Mouse (Mus musculus) stomach, embryonic 14.5 days (tissue): ENCODE measurements around the gene Gtpbp10. TPM values are rescaled to one million over a fixed set of nuclear protein-coding genes. Genes with fewer than 3 reads are reported as not detected.

Experiments
- ATAC-seq: fragments of 200-750 bp; cut with Nextera tagmentation; 2 replicates; pipeline ENCODE4 v1.8.0; 2017; ENCODE audit warnings: low read depth, moderate TSS enrichment; ENCODE audit not compliant: insufficient number of reproducible peaks, insufficient read depth, low FRiP score
- H3K27ac ChIP-seq: fragments of 300-500 bp; sonication (generic); 2 replicates; pipeline ENCODE4 v1.5.1; 2014; ENCODE audit warnings: mild to moderate bottlenecking, low read length, moderate library complexity, mixed read lengths
- H3K27me3 ChIP-seq: fragments of 300-500 bp; sonication (generic); 2 replicates; pipeline ENCODE4 v1.6.1; 2014; ENCODE audit warnings: low read length, control low read depth, mixed read lengths; ENCODE audit not compliant: control insufficient read depth, insufficient read depth
- H3K36me3 ChIP-seq: fragments of 300-500 bp; sonication (generic); 2 replicates; pipeline ENCODE4 v1.6.1; 2014; ENCODE audit warnings: mild to moderate bottlenecking, control low read depth, low read length, moderate library complexity, mixed read lengths; ENCODE audit not compliant: control insufficient read depth, insufficient read depth
- H3K4me1 ChIP-seq: fragments of 300-500 bp; sonication (generic); 2 replicates; pipeline ENCODE4 v1.6.1; 2014; ENCODE audit warnings: low read length, control low read depth, mixed read lengths; ENCODE audit not compliant: control insufficient read depth, insufficient read depth
- H3K4me2 ChIP-seq: fragments of 300-500 bp; sonication (generic); replicated peaks from 2 replicates; pipeline ENCODE4 v1.6.1; 2014; ENCODE audit warnings: low read depth, low read length, control low read depth
- H3K4me3 ChIP-seq: fragments of 300-500 bp; sonication (generic); 2 replicates; pipeline ENCODE4 v1.5.1; 2014; ENCODE audit warnings: low read depth, low read length, control low read depth
- H3K9ac ChIP-seq: fragments of 300-500 bp; sonication (generic); replicated peaks from 2 replicates; pipeline ENCODE4 v1.6.1; 2014; ENCODE audit warnings: low read depth, mild to moderate bottlenecking, control low read depth, low read length, moderate library complexity, mixed read lengths
- H3K9me3 ChIP-seq: fragments of 300-500 bp; sonication (generic); 2 replicates; pipeline ENCODE4 v1.6.1; 2016; ENCODE audit warnings: low read depth, low read length, control low read depth; ENCODE audit not compliant: control insufficient read depth
- WGBS: fragments of 180-500 bp; shearing (Covaris S2); extraction: QIAGEN DNeasy Blood & Tissue Kit; methylation state at CpG from one replicate; pipeline ENCODE4 v1.1.7; 2014; 5-methylcytosine and 5-hydroxymethylcytosine counted together
- polyA plus RNA-seq: library from polyadenylated mRNA; unstranded; fragments of >200 nt; fragmentation: Nextera tagmentation; extraction: Ambion mirVana; gene quantifications from 2 replicates; pipeline ENCODE4 v1.2.1, GENCODE M21; 2014

The Gtpbp10 gene
- polyA plus RNA-seq: 27.6 and 30.6 TPM in 2 replicates

DNA sequence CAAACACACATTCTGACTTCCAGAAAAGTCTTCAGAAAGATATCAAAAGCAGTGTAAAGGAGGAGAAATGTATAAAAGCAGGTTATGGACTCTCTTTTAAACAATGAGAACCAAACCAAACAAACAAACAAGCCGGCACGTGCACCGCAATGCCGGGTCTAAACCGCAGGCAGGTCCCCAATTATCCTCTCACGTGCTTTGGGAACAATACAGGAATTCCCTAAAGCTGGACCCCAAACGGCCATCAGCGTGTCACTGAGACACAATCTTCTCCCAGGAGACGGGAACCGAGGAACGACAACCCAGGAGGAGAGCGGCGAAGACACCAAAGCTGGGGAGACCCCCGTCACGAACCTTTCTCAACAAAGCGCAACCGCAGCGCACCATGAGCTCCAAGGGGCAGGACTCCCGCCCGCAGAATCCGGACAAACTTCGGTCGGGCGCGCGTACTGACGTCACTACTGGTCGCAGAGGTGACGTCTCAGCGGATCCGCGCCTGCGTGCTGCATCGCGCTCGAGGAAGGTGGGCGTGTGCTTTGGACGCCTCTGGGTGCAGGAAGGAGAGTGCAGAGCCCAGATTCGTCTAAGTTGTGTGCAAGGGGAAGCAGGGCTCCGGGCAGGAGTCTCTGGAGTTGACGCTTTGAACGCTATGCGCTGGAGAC is at the start of gene Gtpbp10:
Gene Gtpbp10, minus strand, starts transcription at position 460 of the 662 bp plus-strand sequence.
- peak within 1 kb of the TSS; percentile 61 for H3K9ac ChIP-seq
- H3K4me2 ChIP-seq: peak within 1 kb of the TSS; percentile 57
- no peaks in the 10 kb centered on the region for H3K9me3 ChIP-seq
- under 1% methylated on average over 43 of the region's 43 CpGs for WGBS
- peak within 1 kb of the TSS; percentile 75 for H3K4me3 ChIP-seq
- peaks cover 5% of the 10 kb centered on the region; the same call in 1 of the 2 replicates for H3K36me3 ChIP-seq
- peak within 1 kb of the TSS; percentile 59; the same call in 1 of the 2 replicates for H3K27ac ChIP-seq
- H3K4me1 ChIP-seq: 0 out of 2 replicates have a peak, but pooled peaks cover 4% of the 10 kb centered on the region
- peak; percentile 100 for ATAC-seq
- H3K27me3 ChIP-seq: no peaks in the 10 kb centered on the region

DNA sequence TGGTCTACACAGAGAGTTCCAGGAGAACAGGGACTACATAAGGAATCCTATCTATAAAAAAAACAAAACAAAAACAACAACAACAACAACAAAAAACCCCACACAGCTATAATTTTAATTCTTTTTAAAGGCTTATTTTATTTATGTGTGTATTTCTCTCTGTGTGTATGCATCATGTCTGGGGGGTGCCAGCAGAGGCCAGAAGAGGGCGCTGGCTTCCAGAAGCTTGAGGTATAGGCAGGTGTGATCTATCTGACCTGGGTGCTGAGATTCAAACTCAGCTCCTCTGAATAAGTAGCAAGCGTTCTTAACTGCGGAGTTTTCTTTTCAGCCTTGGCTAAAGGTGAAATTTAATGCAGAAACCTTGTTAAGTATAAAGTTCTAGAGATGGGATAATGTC is 28.3 kb upstream of the Gtpbp10 start:
- 88% methylated on average over 3 of the region's 3 CpGs for WGBS
- H3K4me2 ChIP-seq: no peak overlapping the region
- no peaks in the 10 kb centered on the region for H3K9me3 ChIP-seq
- H3K4me3 ChIP-seq: no peak overlapping the region
- no peaks in the 10 kb centered on the region for H3K36me3 ChIP-seq
- H3K27ac ChIP-seq: no peak overlapping the region
- H3K4me1 ChIP-seq: no peaks in the 10 kb centered on the region
- no peak overlapping the region for H3K9ac ChIP-seq
- ATAC-seq: no peak
- H3K27me3 ChIP-seq: no peaks in the 10 kb centered on the region

DNA sequence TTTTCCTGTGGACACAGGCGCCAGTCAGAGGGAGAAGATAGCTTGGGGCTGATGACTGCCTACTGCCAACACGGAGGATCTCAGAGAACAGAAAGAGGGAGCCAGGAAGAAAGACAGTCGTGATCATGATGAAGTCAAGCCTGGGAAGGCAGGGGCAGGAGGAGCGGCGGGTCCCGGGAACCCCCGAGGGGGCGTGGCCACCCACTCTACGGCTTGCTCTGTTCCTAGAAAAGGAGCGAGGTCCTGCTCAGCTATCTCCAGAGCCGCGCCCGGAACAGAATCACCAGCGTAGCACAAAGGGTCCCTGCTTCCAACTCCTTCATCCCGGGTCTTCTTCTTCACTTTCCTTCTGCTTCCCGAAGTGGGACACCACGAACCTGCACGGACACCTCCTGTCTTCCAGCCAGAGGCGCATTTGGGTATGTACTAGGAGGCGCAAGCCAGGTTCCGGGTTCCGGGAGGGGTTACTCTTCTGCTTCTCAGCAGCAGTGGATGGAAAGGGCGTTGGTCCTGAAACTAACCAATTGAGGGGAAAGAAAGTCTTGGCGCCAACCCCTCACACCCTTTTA is 14.5 kb upstream of the Gtpbp10 start, which contains the start of gene Gm8773:
Gene Gm8773, plus strand, starts transcription at position 51 of the 569 bp plus-strand sequence.
- Histone ChIP-seq H3K27ac (no peak within 1 kb of the TSS), H3K9me3 (no peaks in the 10 kb centered on the region), H3K36me3 (no peaks in the 10 kb centered on the region), H3K4me3 (peak within 1 kb of the TSS; percentile 43), H3K4me1 (no peaks in the 10 kb centered on the region), H3K4me2 (peak within 1 kb of the TSS; percentile 72), H3K27me3 (no peaks in the 10 kb centered on the region), H3K9ac (no peak within 1 kb of the TSS)
- 1% methylated on average over 24 of the region's 24 CpGs for WGBS
- peak; percentile 74; the same call in 1 of the 2 replicates for ATAC-seq

DNA sequence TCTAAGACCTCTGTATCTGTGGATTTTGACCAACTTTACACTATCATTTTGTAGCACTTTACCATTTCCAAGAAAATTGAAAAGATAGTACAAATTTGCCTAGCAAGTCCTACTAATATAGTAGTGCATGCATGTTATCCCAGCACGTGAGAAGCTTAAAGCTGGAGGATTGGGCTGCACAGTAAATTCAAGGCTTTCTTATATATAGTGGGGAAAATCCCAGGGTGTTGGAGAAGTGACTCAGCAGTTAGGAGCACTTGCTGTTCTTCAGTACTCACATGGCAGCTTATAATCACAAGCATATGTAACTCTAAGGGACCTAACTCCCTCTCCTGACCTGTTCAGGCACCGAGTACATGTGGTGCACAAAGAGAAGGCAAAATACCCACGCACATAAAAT is 3.1 kb upstream of the Gtpbp10 start:
- H3K27me3 ChIP-seq: no peaks in the 10 kb centered on the region
- no peaks in the 10 kb centered on the region for H3K36me3 ChIP-seq
- no peak overlapping the region for H3K4me3 ChIP-seq
- no peak for ATAC-seq
- H3K9ac ChIP-seq: no peak overlapping the region
- H3K4me2 ChIP-seq: no peak overlapping the region
- WGBS: 72% methylated on average over 3 of the region's 3 CpGs
- no peaks in the 10 kb centered on the region for H3K9me3 ChIP-seq
- no peak overlapping the region for H3K27ac ChIP-seq
- H3K4me1 ChIP-seq: 0 out of 2 replicates have a peak, but pooled peaks cover 4% of the 10 kb centered on the region

DNA sequence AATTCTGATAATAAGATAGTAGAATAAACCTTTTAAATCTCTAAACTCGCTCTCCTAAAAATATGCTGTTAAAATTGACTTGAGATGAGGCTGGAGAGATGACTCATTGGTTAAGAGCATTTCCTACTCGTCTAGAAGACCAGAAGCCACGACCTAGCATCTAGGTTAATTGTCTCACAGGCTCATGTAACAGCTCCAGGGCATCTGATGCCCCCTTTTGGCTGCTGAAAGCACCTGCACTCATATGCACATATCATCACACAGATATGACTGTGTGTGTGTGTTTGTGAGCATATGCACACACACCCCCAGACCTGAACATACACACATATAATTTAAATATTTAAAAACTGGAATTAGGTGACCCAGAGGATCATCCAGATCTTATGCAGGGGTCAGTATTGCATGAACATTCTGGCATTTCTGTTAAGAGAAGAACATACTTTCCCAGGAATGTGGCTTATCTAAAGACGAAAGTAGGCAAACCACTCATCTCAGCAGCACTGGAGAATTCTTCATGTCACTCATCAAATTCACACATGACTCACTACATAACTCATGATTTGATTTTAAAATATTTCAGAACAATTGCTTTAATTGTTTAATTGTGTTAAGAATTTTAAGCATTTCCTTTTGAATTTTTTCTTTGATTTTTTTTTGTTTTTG is 1.8 kb upstream of the Gtpbp10 start:
- WGBS: 70% methylated on average over 4 of the region's 4 CpGs
- no peak for ATAC-seq
- no peak overlapping the region for H3K4me2 ChIP-seq
- no peak overlapping the region for H3K27ac ChIP-seq
- H3K4me3 ChIP-seq: no peak overlapping the region
- H3K36me3 ChIP-seq: no peaks in the 10 kb centered on the region
- no peaks in the 10 kb centered on the region for H3K27me3 ChIP-seq
- no peaks in the 10 kb centered on the region for H3K9me3 ChIP-seq
- no peak overlapping the region for H3K9ac ChIP-seq
- 0 out of 2 replicates have a peak, but pooled peaks cover 4% of the 10 kb centered on the region for H3K4me1 ChIP-seq

DNA sequence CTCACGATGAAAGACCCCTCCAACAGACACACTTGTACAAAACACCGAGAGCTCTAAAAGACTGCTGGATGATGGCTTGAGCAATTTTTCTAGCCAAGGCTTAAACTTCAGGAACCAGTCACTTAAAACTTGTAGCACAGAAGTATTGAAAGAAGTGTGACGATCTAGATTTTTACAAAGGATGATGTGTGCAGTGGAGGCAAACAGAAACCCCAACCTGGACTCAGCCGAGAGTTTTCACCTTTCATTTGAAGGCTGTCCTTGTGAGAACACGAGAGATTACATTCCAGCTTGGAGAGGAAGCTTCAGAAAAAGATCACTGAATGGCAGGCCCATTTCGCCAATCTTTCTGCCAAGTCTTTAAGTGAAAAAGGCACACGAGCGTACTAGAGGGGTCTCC is 460 bp upstream of the Gtpbp10 start:
- Histone ChIP-seq H3K9me3 (no peaks in the 10 kb centered on the region), H3K9ac (peak overlapping the region; percentile 61), H3K27me3 (no peaks in the 10 kb centered on the region), H3K4me2 (peak overlapping the region; percentile 43), H3K4me1 (0 out of 2 replicates have a peak, but pooled peaks cover 4% of the 10 kb centered on the region), H3K27ac (no peak overlapping the region; the same call in 1 of the 2 replicates), H3K4me3 (peak overlapping the region; percentile 75), H3K36me3 (no peaks in the 10 kb centered on the region; the same call in 1 of the 2 replicates)
- WGBS: 38% methylated on average over 8 of the region's 8 CpGs
- no peak; the same call in 1 of the 2 replicates for ATAC-seq

DNA sequence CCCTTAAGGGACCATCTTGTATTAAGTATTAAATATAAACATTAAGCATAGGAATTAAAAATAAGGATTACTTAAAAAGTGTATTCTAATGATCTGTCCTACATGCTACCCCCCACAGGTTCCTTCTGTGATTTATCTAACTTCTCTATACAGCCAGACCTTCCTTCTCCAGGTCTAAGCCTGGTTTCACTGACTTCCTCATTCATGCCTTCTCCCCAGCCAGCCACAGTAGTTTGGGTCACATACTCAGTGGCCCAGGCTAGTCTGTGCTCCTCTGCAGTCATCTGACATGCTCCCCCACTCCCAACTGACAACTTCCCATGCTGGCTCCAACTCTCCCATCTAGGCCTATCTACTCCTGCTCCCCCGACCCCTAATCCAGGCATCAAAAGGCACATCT is 8.2 kb downstream of the Gtpbp10 start:
- no peaks in the 10 kb centered on the region for H3K9me3 ChIP-seq
- no peak overlapping the region for H3K27ac ChIP-seq
- no peak for ATAC-seq
- H3K36me3 ChIP-seq: peaks cover 23% of the 10 kb centered on the region
- H3K4me3 ChIP-seq: no peak overlapping the region
- no peak overlapping the region for H3K9ac ChIP-seq
- H3K4me2 ChIP-seq: no peak overlapping the region
- H3K4me1 ChIP-seq: no peaks in the 10 kb centered on the region
- WGBS: 86% methylated on average over 1 of the region's 1 CpGs
- H3K27me3 ChIP-seq: no peaks in the 10 kb centered on the region

DNA sequence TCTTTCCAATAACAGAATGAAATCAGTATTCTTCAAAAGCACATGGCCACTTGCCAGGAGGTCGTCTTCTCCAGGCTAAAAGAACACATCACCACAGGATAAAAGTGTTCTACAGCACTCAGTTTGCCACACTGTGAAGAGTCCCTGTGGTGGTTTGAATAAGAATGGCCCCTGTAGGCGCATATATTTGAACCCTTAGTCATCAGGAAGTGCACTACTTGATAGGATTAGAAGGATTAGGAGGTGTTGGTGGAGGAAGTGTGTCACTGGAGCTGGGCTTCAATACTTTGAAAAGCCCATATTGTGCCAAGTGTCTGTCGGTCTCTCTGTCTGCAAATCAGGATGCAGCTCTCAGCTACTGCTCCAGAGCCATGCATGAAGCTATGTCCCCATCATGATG is 19.0 kb downstream of the Gtpbp10 start:
- no peaks in the 10 kb centered on the region for H3K9me3 ChIP-seq
- no peaks in the 10 kb centered on the region for H3K4me1 ChIP-seq
- no peak overlapping the region for H3K9ac ChIP-seq
- no peak overlapping the region for H3K4me3 ChIP-seq
- no peak overlapping the region for H3K27ac ChIP-seq
- ATAC-seq: no peak
- H3K36me3 ChIP-seq: peaks cover 31% of the 10 kb centered on the region
- H3K4me2 ChIP-seq: no peak overlapping the region
- H3K27me3 ChIP-seq: no peaks in the 10 kb centered on the region
- WGBS: 69% methylated on average over 3 of the region's 3 CpGs
